Comparison of ENCODE assay signal across 11 mouse cellular contexts in the genomic region with DNA sequence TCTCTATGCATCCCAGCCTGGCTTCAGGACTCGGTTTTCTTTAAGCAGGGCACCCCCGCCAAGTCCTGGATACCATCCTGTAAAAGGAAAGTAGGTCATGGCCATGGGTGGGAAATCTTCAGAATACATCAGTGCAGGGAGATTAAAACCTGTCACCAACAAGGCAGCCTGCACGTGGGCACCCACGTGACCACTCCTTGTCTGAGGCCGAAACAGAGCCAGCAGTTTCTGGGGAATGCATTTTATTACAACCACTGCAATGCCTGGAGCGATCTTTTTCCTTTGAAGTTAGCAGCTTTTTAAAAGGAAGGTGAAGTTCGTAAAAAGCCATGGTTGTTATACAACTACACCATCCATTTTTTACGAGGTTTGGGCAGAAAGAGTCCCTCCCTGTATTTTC.
DNase-seq lines count a peak whose midpoint lies in the region.
"Had no signal": no experiment of that assay in that cellular context is flagged by ENCODE, and none has a peak within 500 bp of the region (broad histone marks: within the 10 kb centered on the region; RNA-seq: fewer than 3 reads in every experiment).

No protein-coding gene starts in this region.

- H3K36me3 ChIP-seq in limb, embryonic 10.5 days, result no peaks in the 10 kb centered on the region
- H3K36me3 ChIP-seq: hindbrain, embryonic 15.5 days had no signal

- no peak overlapping the region for H3K27ac ChIP-seq in limb, embryonic 10.5 days
- H3K27ac ChIP-seq: hindbrain, embryonic 15.5 days; left cerebral cortex, adult 2 months had no signal

- H3K4me1 ChIP-seq in limb, embryonic 10.5 days, result peaks cover 21% of the 10 kb centered on the region

- no peak overlapping the region for H3K4me3 ChIP-seq in limb, embryonic 10.5 days
- H3K4me3 ChIP-seq: hindbrain, embryonic 15.5 days; left cerebral cortex, adult 2 months had no signal

- H3K27me3 ChIP-seq in limb, embryonic 10.5 days (ENCODE audit: low read depth, poor library complexity, severe bottlenecking), result no peaks in the 10 kb centered on the region
- H3K27me3 ChIP-seq: hindbrain, embryonic 15.5 days had no signal

- 25% methylated on average over 8 of the region's 8 CpGs for WGBS in limb, embryonic 10.5 days

- peak; percentile 2 to 3 for DNase-seq in heart, adult 18-20 months
- DNase-seq in heart, adult 9 months (ENCODE audit: low spot score in 2 of 2), result no peak
- DNase-seq in adrenal gland, adult 8-10 months, result peak; percentile 47
- DNase-seq in cerebellum, postnatal 14 days, result peak; percentile 77 to 78
- DNase-seq in limb, embryonic 10.5 days (ENCODE audit: low spot score), result peak; percentile 61
- no peak for DNase-seq in lung, postnatal 36 days
- DNase-seq in spleen, postnatal 10 days (ENCODE audit: low spot score in 2 of 2), result no peak
- DNase-seq in yolk sac, embryonic 10.5 days (ENCODE audit: low spot score), result no peak
- DNase-seq: lung, postnatal 10 days had no signal

- H3K9me3 ChIP-seq in limb, embryonic 10.5 days (replicated peaks), result no peaks in the 10 kb centered on the region
- H3K9me3 ChIP-seq: hindbrain, embryonic 15.5 days had no signal

Comparison
In these comparisons a context has a peak if more than half of its experiments do, and no peak if none do; other contexts are left out.
1. DNase-seq: peak in heart, adult 18-20 months (2 of 2), adrenal gland, adult 8-10 months (single experiment), cerebellum, postnatal 14 days (2 of 2) and limb, embryonic 10.5 days (single experiment); none in heart, adult 9 months (0 of 2), lung, postnatal 36 days (single experiment), spleen, postnatal 10 days (0 of 2) and yolk sac, embryonic 10.5 days (single experiment).